Comparison of ENCODE assay signal across 10 mouse cellular contexts in genomic region chr15:4376221-4376631, GRCm38 (mm10). TPM values are rescaled to one million over a fixed set of nuclear protein-coding genes. Genes with fewer than 3 reads are reported as not detected.
DNase-seq lines count a peak whose midpoint lies in the region; ATAC-seq and TF ChIP-seq lines count a peak whose summit lies in the region.
"Had no signal": no experiment of that assay in that cellular context is flagged by ENCODE, and none has a peak within 500 bp of the region (broad histone marks: within the 10 kb centered on the region; RNA-seq: fewer than 3 reads in every experiment).

No protein-coding gene starts in this region.

- no peak for ATAC-seq in heart, embryonic 14.5 days (ENCODE audit: insufficient number of reproducible peaks, insufficient read depth, low FRiP score, low read depth)
- no peak for ATAC-seq in embryonic facial prominence, embryonic 13.5 days (ENCODE audit: insufficient number of reproducible peaks, insufficient read depth, low FRiP score, low TSS enrichment, low read depth)
- ATAC-seq in limb, embryonic 14.5 days (ENCODE audit: low FRiP score, low read depth), result no peak

- peak overlapping the region; percentile 10 for H3K9ac ChIP-seq in heart, embryonic 14.5 days (ENCODE audit: low read length)
- H3K9ac ChIP-seq in embryonic facial prominence, embryonic 13.5 days, result peak overlapping the region; percentile 61; the same call in 1 of the 2 replicates
- no peak overlapping the region for H3K9ac ChIP-seq in limb, embryonic 14.5 days (ENCODE audit: low read depth, low read length, severe bottlenecking)

- peaks cover 2 to 10% of the 10 kb centered on the region in 2 experiments; a peak in 1 of 4 replicates for H3K4me1 ChIP-seq in heart, embryonic 14.5 days (ENCODE audit: control insufficient read depth in 2 of 2, insufficient read depth in 2 of 2, low read length in 2 of 2)
- H3K4me1 ChIP-seq in embryonic facial prominence, embryonic 13.5 days, result peaks cover 12% of the 10 kb centered on the region; the same call in 1 of the 2 replicates
- H3K4me1 ChIP-seq in limb, embryonic 14.5 days (ENCODE audit: control insufficient read depth, insufficient read depth, low read length), result no peaks in the 10 kb centered on the region

- H3K4me3 ChIP-seq in heart, embryonic 14.5 days (ENCODE audit: control insufficient read depth in 1 of 2, insufficient read depth in 1 of 2, low read depth in 1 of 2, low read length in 2 of 2), result peak overlapping the region; percentile 47 to 51
- H3K4me3 ChIP-seq in embryonic facial prominence, embryonic 13.5 days, result peak overlapping the region; percentile 47
- peak overlapping the region; percentile 38 for H3K4me3 ChIP-seq in limb, embryonic 14.5 days (replicated peaks; ENCODE audit: low read length)

- no peaks in the 10 kb centered on the region for H3K36me3 ChIP-seq in heart, embryonic 14.5 days (ENCODE audit: control insufficient read depth, insufficient read depth, low read length)
- no peaks in the 10 kb centered on the region for H3K36me3 ChIP-seq in embryonic facial prominence, embryonic 13.5 days
- H3K36me3 ChIP-seq in limb, embryonic 14.5 days (ENCODE audit: control insufficient read depth, insufficient read depth, low read length), result no peaks in the 10 kb centered on the region

- 22% methylated on average over 8 of the region's 8 CpGs for WGBS in heart, embryonic 14.5 days
- 10% methylated on average over 8 of the region's 8 CpGs for WGBS in embryonic facial prominence, embryonic 13.5 days
- 15% methylated on average over 8 of the region's 8 CpGs for WGBS in limb, embryonic 14.5 days

- no peak overlapping the region for H3K27ac ChIP-seq in heart, embryonic 14.5 days (replicated peaks in 1 of 2; ENCODE audit: control insufficient read depth in 1 of 2, insufficient read depth in 1 of 2, low read depth in 2 of 2, low read length in 2 of 2)
- no peak overlapping the region for H3K27ac ChIP-seq in embryonic facial prominence, embryonic 13.5 days
- H3K27ac ChIP-seq in limb, embryonic 14.5 days (replicated peaks; ENCODE audit: low read depth, low read length), result no peak overlapping the region

- H3K27me3 ChIP-seq in heart, embryonic 14.5 days (ENCODE audit: control insufficient read depth, insufficient read depth, low read length), result peaks cover 12% of the 10 kb centered on the region; the same call in 1 of the 2 replicates
- peaks cover 29% of the 10 kb centered on the region for H3K27me3 ChIP-seq in embryonic facial prominence, embryonic 13.5 days
- H3K27me3 ChIP-seq in limb, embryonic 14.5 days (ENCODE audit: control insufficient read depth, insufficient read depth, low read length), result no peaks in the 10 kb centered on the region

- H3K9me3 ChIP-seq in heart, embryonic 14.5 days (ENCODE audit: control insufficient read depth, low read length), result no peaks in the 10 kb centered on the region
- no peaks in the 10 kb centered on the region for H3K9me3 ChIP-seq in embryonic facial prominence, embryonic 13.5 days
- H3K9me3 ChIP-seq in limb, embryonic 14.5 days (ENCODE audit: control insufficient read depth, low read length), result no peaks in the 10 kb centered on the region

- no peak for TF ChIP-seq POLR2A in limb, embryonic 14.5 days (IDR thresholded peaks at IDR 0.05; ENCODE audit: borderline replicate concordance, extremely low read depth, insufficient read depth, insufficient read length)

- DNase-seq in heart, adult 18-20 months, result no peak
- DNase-seq in MN1 (ENCODE audit: low spot score), result peak; percentile 43
- DNase-seq in limb, embryonic 14.5 days (ENCODE audit: low spot score), result no peak
- DNase-seq in layer of hippocampus, adult 9-11 months, result no peak
- DNase-seq in spleen, postnatal 36 days (ENCODE audit: low spot score in 2 of 2), result no peak
- DNase-seq in urinary bladder, postnatal 14 days (ENCODE audit: low spot score), result no peak

- H3K4me2 ChIP-seq in heart, embryonic 14.5 days (ENCODE audit: low read length), result peak overlapping the region; percentile 91
- peak overlapping the region; percentile 82 for H3K4me2 ChIP-seq in embryonic facial prominence, embryonic 13.5 days
- H3K4me2 ChIP-seq in limb, embryonic 14.5 days (replicated peaks; ENCODE audit: low read depth, low read length, severe bottlenecking), result peak overlapping the region; percentile 61

RNA-seq across cellular contexts. Expression of gene Plcxd3, which starts 0.9 kb away (rescaled TPM):
- 0.35 and 0.92 TPM in 2 replicates for polyA plus RNA-seq in heart, embryonic 14.5 days (2014; fragmentation: Nextera tagmentation; extraction: Ambion mirVana)
- total RNA-seq in heart, adult 18-20 months (2021), result under 1 TPM; 0.37 to 0.67 TPM
- 2.4 and 2.7 TPM in 2 replicates for polyA plus RNA-seq in embryonic facial prominence, embryonic 13.5 days (2015; fragmentation: Nextera tagmentation; extraction: Ambion mirVana)
- polyA plus RNA-seq in limb, embryonic 14.5 days (2012; rRNA removed), result 0.15 and 0.36 TPM in 2 replicates
- 2.4 and 2.5 TPM in 2 replicates for polyA plus RNA-seq in limb, embryonic 14.5 days (2014; fragmentation: Nextera tagmentation; extraction: Ambion mirVana)
- total RNA-seq: hematopoietic stem cell, adult 5-6 weeks; MEL had no signal
